Mouse (Mus musculus) liver, embryonic 11.5 days (tissue): ENCODE measurements around the gene Pde4dip. TPM values are rescaled to one million over a fixed set of nuclear protein-coding genes. Genes with fewer than 3 reads are reported as not detected.

Experiments used
- ATAC-seq: fragments of 200-750 bp; cut with Nextera tagmentation; replicated peaks from 2 replicates; pipeline ENCODE4 v1.8.0; 2017; ENCODE audit warnings: moderate number of reproducible peaks, mild to moderate bottlenecking, moderate TSS enrichment, moderate library complexity; ENCODE audit not compliant: low FRiP score
- DNase-seq: peaks from one replicate; pipeline ENCODE4 v3.0.0-alpha.2; 2017; ENCODE audit warnings: low spot score
- H3K27ac ChIP-seq: fragments of 300-500 bp; sonication (generic); 2 replicates; pipeline ENCODE4 v1.5.1; 2014; ENCODE audit warnings: mild to moderate bottlenecking, low read depth, low read length, control low read depth
- H3K27me3 ChIP-seq: fragments of 300-500 bp; sonication (generic); replicated peaks from 2 replicates; pipeline ENCODE4 v1.6.1; 2014; ENCODE audit warnings: low read length, mixed read lengths; ENCODE audit not compliant: control insufficient read depth, insufficient read depth
- H3K36me3 ChIP-seq: fragments of 300-500 bp; sonication (generic); 2 replicates; pipeline ENCODE4 v1.6.1; 2014; ENCODE audit warnings: mild to moderate bottlenecking, low read length, moderate library complexity, mixed read lengths; ENCODE audit not compliant: control insufficient read depth, insufficient read depth
- H3K4me1 ChIP-seq: fragments of 300-500 bp; sonication (generic); replicated peaks from 2 replicates; pipeline ENCODE4 v1.6.1; 2014; ENCODE audit warnings: low read length, mixed read lengths; ENCODE audit not compliant: control insufficient read depth, insufficient read depth
- H3K4me2 ChIP-seq: fragments of 300-500 bp; sonication (generic); 2 replicates; pipeline ENCODE4 v1.6.1; 2014; ENCODE audit warnings: mild to moderate bottlenecking, control low read depth, moderate library complexity
- H3K4me3 ChIP-seq: fragments of 300-500 bp; sonication (generic); 2 replicates; pipeline ENCODE4 v1.5.1; 2014; ENCODE audit warnings: low read depth, low read length, control low read depth
- H3K9ac ChIP-seq: fragments of 300-500 bp; sonication (generic); 2 replicates; pipeline ENCODE4 v1.6.1; 2014; ENCODE audit warnings: low read depth, low read length, control low read depth
- H3K9me3 ChIP-seq: fragments of 300-500 bp; sonication (generic); 2 replicates; pipeline ENCODE4 v1.6.1; 2016; ENCODE audit warnings: low read length, inconsistent platforms, mixed read lengths; ENCODE audit not compliant: control insufficient read depth
- WGBS: fragments of 180-500 bp; shearing (Covaris S2); extraction: QIAGEN DNeasy Blood & Tissue Kit; methylation state at CpG from one replicate; pipeline ENCODE4 v1.1.7; 2014; 5-methylcytosine and 5-hydroxymethylcytosine counted together
- polyA plus RNA-seq: library from polyadenylated mRNA; unstranded; fragments of >200 nt; fragmentation: Nextera tagmentation; extraction: Ambion mirVana; gene quantifications from 2 replicates; pipeline ENCODE4 v1.2.1, GENCODE M21; 2014

The Pde4dip gene
- 16.8 and 16.9 TPM in 2 replicates for polyA plus RNA-seq

GRCm38 (mm10) chr3:97888168-97888901 lies at the start of gene Pde4dip:
TSS of gene Pde4dip (minus strand) at chr3:97888707.
- no peak for DNase-seq

GRCm38 (mm10) chr3:97937945-97938266 lies 49.4 kb upstream of the Pde4dip start:
- H3K27me3 ChIP-seq, result no peaks in the 10 kb centered on the region
- H3K4me2 ChIP-seq, result peak overlapping the region; percentile 5; the same call in 1 of the 2 replicates
- 63% methylated on average over 6 of the region's 6 CpGs for WGBS
- no peaks in the 10 kb centered on the region for H3K36me3 ChIP-seq
- DNase-seq (no peak), ATAC-seq (no peak)
- H3K27ac ChIP-seq, result no peak overlapping the region
- no peak overlapping the region for H3K4me3 ChIP-seq
- H3K9me3 ChIP-seq, result no peaks in the 10 kb centered on the region
- H3K4me1 ChIP-seq, result peaks cover 64% of the 10 kb centered on the region
- H3K9ac ChIP-seq, result no peak overlapping the region

More at GRCm38 (mm10) chr3:97888168-97888901, at the start of gene Pde4dip:
- Histone ChIP-seq H3K4me2 (peak within 1 kb of the TSS; percentile 63), H3K36me3 (no peaks in the 10 kb centered on the region), H3K4me1 (peaks cover 4% of the 10 kb centered on the region; the same call in 1 of the 2 replicates), H3K9ac (no peak within 1 kb of the TSS), H3K27me3 (peaks cover 27% of the 10 kb centered on the region), H3K4me3 (peak within 1 kb of the TSS; percentile 48), H3K27ac (no peak within 1 kb of the TSS), H3K9me3 (no peaks in the 10 kb centered on the region)
- WGBS, result 2% methylated on average over 44 of the region's 44 CpGs
- no peak for ATAC-seq

GRCm38 (mm10) chr3:97937068-97937944 lies 48.8 kb upstream of the Pde4dip start:
- Histone ChIP-seq H3K36me3 (no peaks in the 10 kb centered on the region), H3K4me1 (peaks cover 61% of the 10 kb centered on the region), H3K4me3 (no peak overlapping the region), H3K27ac (0 out of 2 replicates have a peak overlapping the region, but pooled peaks have one; percentile 9), H3K9ac (no peak overlapping the region), H3K27me3 (no peaks in the 10 kb centered on the region), H3K4me2 (peak overlapping the region; percentile 45), H3K9me3 (no peaks in the 10 kb centered on the region)
- WGBS, result 34% methylated on average over 17 of the region's 17 CpGs
- no peak for DNase-seq
- no peak for ATAC-seq

- Histone ChIP-seq H3K4me2 (no peak overlapping the region), H3K27ac (no peak overlapping the region), H3K27me3 (no peaks in the 10 kb centered on the region), H3K4me3 (no peak overlapping the region), H3K9me3 (no peaks in the 10 kb centered on the region), H3K36me3 (no peaks in the 10 kb centered on the region; the same call in 1 of the 2 replicates), H3K9ac (no peak overlapping the region), H3K4me1 (peaks cover 58% of the 10 kb centered on the region)
- WGBS, result 77% methylated on average over 6 of the region's 6 CpGs
- no peak for DNase-seq
- ATAC-seq, result no peak
Observed at GRCm38 (mm10) chr3:97934331-97935300, 46.1 kb upstream of the Pde4dip start.

- H3K4me3 ChIP-seq, result no peak overlapping the region
- H3K36me3 ChIP-seq, result no peaks in the 10 kb centered on the region; the same call in 1 of the 2 replicates
- ATAC-seq, result no peak
- peaks cover 52% of the 10 kb centered on the region for H3K4me1 ChIP-seq
- no peak overlapping the region for H3K9ac ChIP-seq
- no peaks in the 10 kb centered on the region for H3K9me3 ChIP-seq
- WGBS, result 70% methylated on average over 5 of the region's 5 CpGs
- no peak for DNase-seq
- no peak overlapping the region for H3K27ac ChIP-seq
- H3K4me2 ChIP-seq, result no peak overlapping the region
- H3K27me3 ChIP-seq, result no peaks in the 10 kb centered on the region
Observed at GRCm38 (mm10) chr3:97933811-97934210, 45.3 kb upstream of the Pde4dip start.

- Histone ChIP-seq H3K4me2 (peak overlapping the region; percentile 62), H3K27ac (no peak overlapping the region), H3K9me3 (no peaks in the 10 kb centered on the region), H3K4me3 (no peak overlapping the region), H3K9ac (no peak overlapping the region), H3K4me1 (peaks cover 49% of the 10 kb centered on the region), H3K36me3 (no peaks in the 10 kb centered on the region; the same call in 1 of the 2 replicates), H3K27me3 (no peaks in the 10 kb centered on the region)
- peak; percentile 31 for DNase-seq
- ATAC-seq, result no peak
- 17% methylated on average over 6 of the region's 6 CpGs for WGBS
Observed at GRCm38 (mm10) chr3:97933251-97933650, 44.7 kb upstream of the Pde4dip start.

- no peak for ATAC-seq
- no peaks in the 10 kb centered on the region; the same call in 1 of the 2 replicates for H3K36me3 ChIP-seq
- 31% methylated on average over 11 of the region's 11 CpGs for WGBS
- H3K4me2 ChIP-seq, result peak overlapping the region; percentile 62
- peaks cover 44% of the 10 kb centered on the region for H3K4me1 ChIP-seq
- H3K27ac ChIP-seq, result no peak overlapping the region
- no peaks in the 10 kb centered on the region for H3K27me3 ChIP-seq
- no peak overlapping the region for H3K9ac ChIP-seq
- H3K9me3 ChIP-seq, result no peaks in the 10 kb centered on the region
- H3K4me3 ChIP-seq, result no peak overlapping the region
- DNase-seq, result no peak
Observed at GRCm38 (mm10) chr3:97932771-97933170, 44.3 kb upstream of the Pde4dip start.

- Histone ChIP-seq H3K4me1 (peaks cover 38% of the 10 kb centered on the region), H3K9ac (peak overlapping the region; percentile 17; the same call in 1 of the 2 replicates), H3K27ac (no peak overlapping the region), H3K27me3 (no peaks in the 10 kb centered on the region), H3K4me3 (peak overlapping the region; percentile 30; the same call in 1 of the 2 replicates), H3K36me3 (no peaks in the 10 kb centered on the region; the same call in 1 of the 2 replicates), H3K9me3 (no peaks in the 10 kb centered on the region), H3K4me2 (peak overlapping the region; percentile 62)
- DNase-seq (no peak), ATAC-seq (no peak)
- 14% methylated on average over 10 of the region's 10 CpGs for WGBS
Observed at GRCm38 (mm10) chr3:97932131-97932530, 43.6 kb upstream of the Pde4dip start.
